Mouse (Mus musculus) E14TG2a.4 (cell line): Measurements from ENCODE around the gene Erv3.

Experiments used
- H3K27me3 ChIP-seq: 2 replicates; pipeline ENCODE4 v1.6.1; 2014; ENCODE audit warnings: low read length, control low read depth; ENCODE audit not compliant: insufficient read depth
- H3K36me3 ChIP-seq: 2 replicates; pipeline ENCODE4 v1.6.1; 2014; ENCODE audit warnings: low read length, control low read depth; ENCODE audit not compliant: insufficient read depth
- H3K4me1 ChIP-seq: replicated peaks from 2 replicates; pipeline ENCODE4 v1.6.1; 2014; ENCODE audit warnings: low read depth, low read length, control low read depth
- H3K4me3 ChIP-seq: replicated peaks from 2 replicates; pipeline ENCODE4 v1.5.1; 2014; ENCODE audit warnings: mild to moderate bottlenecking, low read length
- H3K9me3 ChIP-seq: 2 replicates; pipeline ENCODE4 v1.6.1; 2014; ENCODE audit warnings: low read length, control low read depth
- CTCF ChIP-seq: conservative IDR thresholded peaks from 2 replicates; pipeline ENCODE4 v1.5.1; 2014; ENCODE audit warnings: low read length
- NANOG ChIP-seq: IDR thresholded peaks from 2 replicates; pipeline ENCODE4 v1.6.1; 2014; ENCODE audit warnings: borderline replicate concordance, low read length, mixed read lengths
- POU5F1 ChIP-seq: IDR thresholded peaks from 2 replicates; pipeline ENCODE4 v1.6.1; 2014; ENCODE audit warnings: low read length, borderline replicate concordance

Gene Erv3

DNA sequence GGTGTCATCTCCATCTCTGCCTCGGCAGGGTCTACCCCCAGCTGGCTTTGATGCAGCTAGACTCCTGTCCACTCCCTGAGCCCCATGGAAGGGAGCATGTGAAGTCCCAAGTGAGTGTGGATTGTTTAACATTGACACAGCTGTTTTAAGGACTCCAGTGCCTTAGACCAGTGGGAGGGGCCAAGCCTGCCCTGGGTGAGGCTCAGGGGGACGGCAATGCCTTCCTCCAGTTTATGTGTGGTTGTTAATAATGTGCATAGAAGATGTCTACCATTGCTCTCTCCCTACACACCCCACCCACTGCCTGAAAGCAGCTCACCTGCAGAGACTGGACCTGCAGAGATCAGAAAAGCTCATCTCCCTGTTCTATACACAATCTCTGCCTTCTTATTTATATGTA, 35.6 kb downstream of the Erv3 start:
- Histone ChIP-seq H3K4me3 (no peak overlapping the region), H3K27me3 (no peaks in the 10 kb centered on the region), H3K9me3 (peaks cover 8% of the 10 kb centered on the region), H3K36me3 (no peaks in the 10 kb centered on the region; the same call in 1 of the 2 replicates), H3K4me1 (peaks cover 15% of the 10 kb centered on the region)
- no peak for TF ChIP-seq NANOG
- no peak for TF ChIP-seq POU5F1
- no peak for TF ChIP-seq CTCF

DNA sequence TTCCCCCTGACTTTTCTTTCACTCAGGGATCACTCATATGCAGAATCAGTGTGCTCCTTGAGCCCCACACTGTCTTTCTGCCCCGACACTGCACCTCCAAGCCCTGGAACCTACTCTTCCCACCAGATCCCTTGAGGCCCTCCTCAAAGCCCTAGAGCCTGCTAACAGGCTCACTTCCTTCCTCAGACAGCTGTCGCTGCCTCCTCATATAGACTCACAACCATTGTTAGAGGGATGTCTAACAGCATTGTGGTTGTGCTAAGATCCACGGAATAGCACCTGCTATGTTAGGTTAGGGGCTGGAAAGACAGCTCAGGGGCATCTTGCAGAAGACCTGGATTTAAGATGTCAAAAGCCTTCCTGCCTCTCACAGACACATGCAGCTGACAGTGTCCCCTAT, 37.1 kb downstream of the Erv3 start:
- Histone ChIP-seq H3K36me3 (no peaks in the 10 kb centered on the region), H3K27me3 (no peaks in the 10 kb centered on the region), H3K9me3 (no peaks in the 10 kb centered on the region), H3K4me1 (peaks cover 11% of the 10 kb centered on the region), H3K4me3 (no peak overlapping the region)
- TF ChIP-seq CTCF (no peak), POU5F1 (no peak), NANOG (no peak)

GRCm38 (mm10) chr2:131821708-131821990, 37.9 kb downstream of the Erv3 start:
- no peak for TF ChIP-seq NANOG
- no peak for TF ChIP-seq CTCF
- TF ChIP-seq POU5F1, result no peak
- Histone ChIP-seq H3K9me3 (no peaks in the 10 kb centered on the region), H3K4me3 (no peak overlapping the region), H3K36me3 (no peaks in the 10 kb centered on the region), H3K4me1 (peaks cover 8% of the 10 kb centered on the region), H3K27me3 (no peaks in the 10 kb centered on the region)

- TF ChIP-seq NANOG (no peak), POU5F1 (no peak), CTCF (peak; percentile 45)
- Histone ChIP-seq H3K4me3 (no peak overlapping the region), H3K36me3 (no peaks in the 10 kb centered on the region), H3K4me1 (peaks cover 13% of the 10 kb centered on the region), H3K9me3 (no peaks in the 10 kb centered on the region), H3K27me3 (no peaks in the 10 kb centered on the region)
Measured at GRCm38 (mm10) chr2:131820932-131821707, 38.4 kb downstream of the Erv3 start.

- no peak overlapping the region for H3K4me3 ChIP-seq
- no peaks in the 10 kb centered on the region for H3K27me3 ChIP-seq
- no peaks in the 10 kb centered on the region for H3K9me3 ChIP-seq
- no peaks in the 10 kb centered on the region for H3K36me3 ChIP-seq
- peaks cover 14% of the 10 kb centered on the region for H3K4me1 ChIP-seq
- TF ChIP-seq POU5F1 (no peak), CTCF (peak; percentile 99), NANOG (no peak)
Measured at GRCm38 (mm10) chr2:131820088-131820675, 39.4 kb downstream of the Erv3 start.

DNA sequence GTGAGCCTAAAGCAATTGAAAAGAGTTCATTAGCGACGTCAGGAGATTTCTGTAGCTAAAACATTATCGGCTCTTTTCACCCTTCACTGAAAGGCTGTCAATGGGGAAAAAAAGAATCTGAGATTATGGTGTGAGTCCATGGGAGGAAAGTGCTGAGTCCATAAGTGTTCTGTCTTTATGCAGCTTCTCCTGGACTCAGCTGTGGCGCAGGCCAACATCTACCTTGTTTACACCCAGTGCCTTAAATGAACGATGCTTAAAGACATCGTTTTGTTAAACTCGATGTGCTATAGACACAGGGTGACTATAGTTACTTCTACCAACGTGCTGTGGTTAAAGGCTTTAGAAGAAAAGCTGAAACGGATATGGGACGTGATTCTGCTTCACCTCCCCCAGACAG, 45.2 kb downstream of the Erv3 start:
- TF ChIP-seq POU5F1 (no peak), NANOG (no peak), CTCF (no peak)

DNA sequence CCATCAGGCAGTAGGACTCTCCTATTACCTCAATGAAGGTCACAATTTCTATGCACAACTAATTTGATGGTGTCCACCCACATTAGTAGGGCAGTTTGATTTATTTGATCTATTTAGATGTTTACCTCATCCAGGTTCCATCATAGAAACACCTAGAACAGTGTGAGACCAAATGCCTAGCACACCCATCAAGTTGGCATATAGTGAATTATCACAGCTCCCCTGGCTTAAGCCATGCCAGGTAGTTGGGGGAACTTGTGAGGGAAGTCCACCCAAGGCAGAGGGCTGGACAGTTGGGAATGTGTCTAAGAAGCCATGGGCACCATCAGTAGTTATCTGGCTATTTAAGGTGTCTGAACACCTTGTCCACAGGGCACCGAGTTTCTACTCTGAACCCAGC, 46.1 kb downstream of the Erv3 start:
- peaks cover 33% of the 10 kb centered on the region for H3K4me1 ChIP-seq
- no peak overlapping the region for H3K4me3 ChIP-seq
- peaks cover 11% of the 10 kb centered on the region for H3K27me3 ChIP-seq
- H3K9me3 ChIP-seq, result no peaks in the 10 kb centered on the region
- no peak for TF ChIP-seq CTCF
- TF ChIP-seq NANOG, result no peak
- no peak for TF ChIP-seq POU5F1
- H3K36me3 ChIP-seq, result no peaks in the 10 kb centered on the region

More for the DNA sequence above, 45.2 kb downstream of the Erv3 start:
- no peak overlapping the region for H3K4me3 ChIP-seq
- H3K27me3 ChIP-seq, result peaks cover 11% of the 10 kb centered on the region
- H3K4me1 ChIP-seq, result peaks cover 24% of the 10 kb centered on the region
- H3K36me3 ChIP-seq, result no peaks in the 10 kb centered on the region
- no peaks in the 10 kb centered on the region for H3K9me3 ChIP-seq

DNA sequence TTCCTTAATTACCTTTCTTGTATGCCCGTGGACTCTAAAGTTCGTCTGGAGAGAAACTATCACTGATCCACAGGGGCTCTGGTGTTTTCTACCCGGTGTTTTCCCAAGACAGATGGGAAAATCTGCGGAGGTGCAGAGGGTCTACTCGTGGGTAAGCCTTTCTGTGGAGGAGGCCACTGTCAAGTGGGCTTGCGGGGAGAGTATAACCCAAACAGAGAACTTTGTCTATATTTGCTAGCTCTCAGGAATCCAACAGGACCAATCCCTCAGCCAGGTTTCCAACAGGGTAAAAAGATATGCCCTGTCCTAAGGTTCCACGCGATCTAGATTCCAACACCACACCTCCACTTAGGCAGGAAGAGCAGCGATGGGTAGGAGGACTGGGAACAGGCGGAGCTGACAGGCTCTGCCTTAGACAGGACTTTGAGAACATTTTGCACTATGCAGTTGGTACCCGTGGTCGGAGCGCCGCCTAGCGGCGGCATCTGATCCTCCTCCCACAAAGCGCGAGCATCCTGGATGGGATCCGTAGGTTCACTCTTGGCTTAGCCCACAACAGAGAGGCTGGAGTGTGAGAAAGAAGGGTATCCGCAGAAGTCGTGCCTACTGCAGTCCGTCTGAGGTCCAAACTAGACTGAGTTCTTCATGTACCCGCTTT, 46.9 kb downstream of the Erv3 start:
- no peaks in the 10 kb centered on the region for H3K9me3 ChIP-seq
- peaks cover 40% of the 10 kb centered on the region for H3K4me1 ChIP-seq
- no peaks in the 10 kb centered on the region for H3K36me3 ChIP-seq
- TF ChIP-seq CTCF, result peak; percentile 64
- TF ChIP-seq NANOG, result no peak
- H3K4me3 ChIP-seq, result no peak overlapping the region
- peaks cover 11% of the 10 kb centered on the region for H3K27me3 ChIP-seq
